Mouse (Mus musculus): ENCODE data around the gene Zmiz2.
A peak's percentile ranks its signal among the peaks of the same experiment; 100 is the strongest.
"Not testable (repeated sequence)": the region's sequence is repeated elsewhere in the genome, so short reads cannot be mapped to it uniquely, and the experiment has no call there.

The Zmiz2 gene

GRCm38 (mm10) chr11:6388726-6389413, at the start of gene Zmiz2:
Gene Zmiz2 (plus strand): TSS chr11:6389074.
- DNase-seq (ENCODE audit: low read depth), result peak; percentile 78

- no peak for DNase-seq (ENCODE audit: low read depth)
Measured at GRCm38 (mm10) chr11:6345956-6346355, 42.9 kb upstream of the Zmiz2 start.

GRCm38 (mm10) chr11:6346966-6347365, 41.9 kb upstream of the Zmiz2 start:
- DNase-seq (ENCODE audit: low read depth), result no peak

- DNase-seq (ENCODE audit: low read depth), result no peak
Measured at GRCm38 (mm10) chr11:6348681-6349200, 40.1 kb upstream of the Zmiz2 start.

GRCm38 (mm10) chr11:6349586-6349985, 39.3 kb upstream of the Zmiz2 start:
- DNase-seq (ENCODE audit: low read depth), result no peak

- no peak for DNase-seq (ENCODE audit: low read depth)
Measured at GRCm38 (mm10) chr11:6355106-6355505, 33.8 kb upstream of the Zmiz2 start.

- DNase-seq (ENCODE audit: low read depth), result no peak
Measured at GRCm38 (mm10) chr11:6364581-6365275, 24.1 kb upstream of the Zmiz2 start.

- DNase-seq (ENCODE audit: low read depth), result peak; percentile 84
Measured at GRCm38 (mm10) chr11:6365885-6366284, 23.0 kb upstream of the Zmiz2 start.

- no peak for DNase-seq (ENCODE audit: low read depth)
Measured at GRCm38 (mm10) chr11:6366434-6366833, 22.4 kb upstream of the Zmiz2 start.

- no peak for DNase-seq (ENCODE audit: low read depth)
Measured at GRCm38 (mm10) chr11:6367156-6367555, 21.7 kb upstream of the Zmiz2 start.

GRCm38 (mm10) chr11:6367986-6368385, 20.9 kb upstream of the Zmiz2 start:
- DNase-seq (ENCODE audit: low read depth), result not testable (repeated sequence)

- DNase-seq (ENCODE audit: low read depth), result no peak
Measured at GRCm38 (mm10) chr11:6371376-6372155, 17.3 kb upstream of the Zmiz2 start.

- DNase-seq (ENCODE audit: low read depth), result no peak
Measured at GRCm38 (mm10) chr11:6372784-6373183, 16.1 kb upstream of the Zmiz2 start.

- DNase-seq (ENCODE audit: low read depth), result no peak
Measured at GRCm38 (mm10) chr11:6380916-6381315, 8.0 kb upstream of the Zmiz2 start.

- no peak for DNase-seq (ENCODE audit: low read depth)
Measured at GRCm38 (mm10) chr11:6388126-6388725, 648 bp upstream of the Zmiz2 start.

GRCm38 (mm10) chr11:6389483-6389921, 628 bp downstream of the Zmiz2 start:
- DNase-seq (ENCODE audit: low read depth), result no peak

- no peak for DNase-seq (ENCODE audit: low read depth)
Measured at GRCm38 (mm10) chr11:6390376-6391053, 1.6 kb downstream of the Zmiz2 start.

- DNase-seq (ENCODE audit: low read depth), result no peak
Measured at GRCm38 (mm10) chr11:6391516-6392276, 2.8 kb downstream of the Zmiz2 start.

GRCm38 (mm10) chr11:6392857-6393256, 4.0 kb downstream of the Zmiz2 start:
- no peak for DNase-seq (ENCODE audit: low read depth)

- no peak for DNase-seq (ENCODE audit: low read depth)
Measured at GRCm38 (mm10) chr11:6393866-6394265, 5.0 kb downstream of the Zmiz2 start.

- no peak for DNase-seq (ENCODE audit: low read depth)
Measured at GRCm38 (mm10) chr11:6395565-6395964, 6.7 kb downstream of the Zmiz2 start.

Data from c-Kit-positive CD71-positive TER-119-negative erythroid progenitor cells, embryonic 14.5 days (primary cell).